Mouse (Mus musculus): Measurements from ENCODE around the gene Scarb1. TPM values are rescaled to one million over a fixed set of nuclear protein-coding genes. Genes with fewer than 3 reads are reported as not detected.

Gene Scarb1
- total RNA-seq, 2 experiments from 2014 or later: 29.6 to 35.2 TPM

- intact Hi-C loops (cut with DNase I): no loop called here
- no peak for DNase-seq (ENCODE audit: low spot score)
Observed at GRCm38 (mm10) chr5:125312970-125313597, 27.8 kb downstream of the Scarb1 start.

- intact Hi-C loops (cut with DNase I): no loop called here
- DNase-seq (ENCODE audit: low spot score): no peak
Observed at GRCm38 (mm10) chr5:125310986-125311385, 29.9 kb downstream of the Scarb1 start.

- intact Hi-C loops (cut with DNase I): no loop called here
- no peak for DNase-seq (ENCODE audit: low spot score)
Observed at GRCm38 (mm10) chr5:125309193-125309592, 31.7 kb downstream of the Scarb1 start.

- intact Hi-C loops (cut with DNase I): no loop called here
- DNase-seq (ENCODE audit: low spot score): no peak
Observed at GRCm38 (mm10) chr5:125306824-125307223, 34.1 kb downstream of the Scarb1 start.

GRCm38 (mm10) chr5:125306372-125306771 is 34.5 kb downstream of the Scarb1 start:
- intact Hi-C loops (cut with DNase I): no loop called here
- no peak for DNase-seq (ENCODE audit: low spot score)

GRCm38 (mm10) chr5:125305229-125306081 is 35.4 kb downstream of the Scarb1 start:
- no peak for DNase-seq (ENCODE audit: low spot score)
- intact Hi-C loops (cut with DNase I): no loop called here

- DNase-seq (ENCODE audit: low spot score): no peak
- intact Hi-C loops (cut with DNase I): no loop called here
Observed at GRCm38 (mm10) chr5:125304245-125304856, 36.5 kb downstream of the Scarb1 start.

GRCm38 (mm10) chr5:125303055-125303454 is 37.8 kb downstream of the Scarb1 start:
- no peak for DNase-seq (ENCODE audit: low spot score)
- intact Hi-C loops (cut with DNase I): no loop called here

GRCm38 (mm10) chr5:125298234-125298633 is 42.7 kb downstream of the Scarb1 start:
- intact Hi-C loops (cut with DNase I): no loop called here

GRCm38 (mm10) chr5:125297171-125297570 is 43.7 kb downstream of the Scarb1 start:
- intact Hi-C loops (cut with DNase I): no loop called here
- DNase-seq (ENCODE audit: low spot score): no peak

More at GRCm38 (mm10) chr5:125298234-125298633, 42.7 kb downstream of the Scarb1 start:
- no peak for DNase-seq (ENCODE audit: low spot score)

GRCm38 (mm10) chr5:125292951-125293350 is 47.9 kb downstream of the Scarb1 start:
- DNase-seq (ENCODE audit: low spot score): no peak
- intact Hi-C loops (cut with DNase I): no loop called here

- intact Hi-C loops (cut with DNase I): no loop called here
- DNase-seq (ENCODE audit: low spot score): no peak
Observed at GRCm38 (mm10) chr5:125291895-125292294, 49.0 kb downstream of the Scarb1 start.

- no peak for DNase-seq (ENCODE audit: low spot score)
- intact Hi-C loops (cut with DNase I): no loop called here
Observed at GRCm38 (mm10) chr5:125291387-125291786, 49.5 kb downstream of the Scarb1 start.

- intact Hi-C loops (cut with DNase I): no loop called here
- DNase-seq (ENCODE audit: low spot score): no peak
Observed at GRCm38 (mm10) chr5:125287053-125287655, 53.7 kb downstream of the Scarb1 start.

GRCm38 (mm10) chr5:125286090-125286489 is 54.8 kb downstream of the Scarb1 start:
- DNase-seq (ENCODE audit: low spot score): no peak
- intact Hi-C loops (cut with DNase I): no loop called here

GRCm38 (mm10) chr5:125283748-125284640 is 56.9 kb downstream of the Scarb1 start:
- intact Hi-C loops (cut with DNase I): no loop called here
- DNase-seq (ENCODE audit: low spot score): no peak

- intact Hi-C loops (cut with DNase I): no loop called here
- no peak for DNase-seq (ENCODE audit: low spot score)
Observed at GRCm38 (mm10) chr5:125279216-125279615, 61.7 kb downstream of the Scarb1 start.

- intact Hi-C loops (cut with DNase I): no loop called here
- no peak for DNase-seq (ENCODE audit: low spot score)
Observed at GRCm38 (mm10) chr5:125278314-125278713, 62.6 kb downstream of the Scarb1 start.

GRCm38 (mm10) chr5:125277313-125277712 is 63.6 kb downstream of the Scarb1 start:
- DNase-seq (ENCODE audit: low spot score): no peak
- intact Hi-C loops (cut with DNase I): no loop called here

GRCm38 (mm10) chr5:125276765-125277164 is 64.1 kb downstream of the Scarb1 start:
- intact Hi-C loops (cut with DNase I): no loop called here
- DNase-seq (ENCODE audit: low spot score): no peak

All from heart, postnatal 25 days (tissue).